Mouse (Mus musculus) brown adipose tissue, adult 24 weeks (tissue): ENCODE results near the gene Brd2. TPM values are rescaled to one million over a fixed set of nuclear protein-coding genes. Genes with fewer than 3 reads are reported as not detected.
"Not testable (repeated sequence)": the region's sequence is repeated elsewhere in the genome, so short reads cannot be mapped to it uniquely, and the experiment has no call there.

Experiments used
- H3K27ac ChIP-seq: fragments of 200-500 bp; replicated peaks from 2 replicates; pipeline ENCODE4 v1.5.1; 2012; ENCODE audit warnings: low read depth, mild to moderate bottlenecking, low read length
- H3K4me1 ChIP-seq: fragments of 200-500 bp; 2 replicates; pipeline ENCODE4 v1.6.1; 2012; ENCODE audit warnings: low read length, mixed read lengths; ENCODE audit not compliant: control insufficient read depth, insufficient read depth, insufficient read length
- H3K4me3 ChIP-seq: fragments of 200-500 bp; 2 replicates; pipeline ENCODE4 v1.5.1; 2012; ENCODE audit warnings: low read depth, mild to moderate bottlenecking, low read length, moderate library complexity; ENCODE audit not compliant: insufficient read depth
- polyA plus RNA-seq: library from polyadenylated mRNA; stranded (reverse); fragments of >200 nt; gene quantifications from 2 replicates; pipeline ENCODE4 v1.2.4, GENCODE M21; 2012; ENCODE audit not compliant: missing spikeins, insufficient read depth, insufficient read length

Brd2 gene
- polyA plus RNA-seq: 82.7 and 86.3 TPM in 2 replicates

DNA sequence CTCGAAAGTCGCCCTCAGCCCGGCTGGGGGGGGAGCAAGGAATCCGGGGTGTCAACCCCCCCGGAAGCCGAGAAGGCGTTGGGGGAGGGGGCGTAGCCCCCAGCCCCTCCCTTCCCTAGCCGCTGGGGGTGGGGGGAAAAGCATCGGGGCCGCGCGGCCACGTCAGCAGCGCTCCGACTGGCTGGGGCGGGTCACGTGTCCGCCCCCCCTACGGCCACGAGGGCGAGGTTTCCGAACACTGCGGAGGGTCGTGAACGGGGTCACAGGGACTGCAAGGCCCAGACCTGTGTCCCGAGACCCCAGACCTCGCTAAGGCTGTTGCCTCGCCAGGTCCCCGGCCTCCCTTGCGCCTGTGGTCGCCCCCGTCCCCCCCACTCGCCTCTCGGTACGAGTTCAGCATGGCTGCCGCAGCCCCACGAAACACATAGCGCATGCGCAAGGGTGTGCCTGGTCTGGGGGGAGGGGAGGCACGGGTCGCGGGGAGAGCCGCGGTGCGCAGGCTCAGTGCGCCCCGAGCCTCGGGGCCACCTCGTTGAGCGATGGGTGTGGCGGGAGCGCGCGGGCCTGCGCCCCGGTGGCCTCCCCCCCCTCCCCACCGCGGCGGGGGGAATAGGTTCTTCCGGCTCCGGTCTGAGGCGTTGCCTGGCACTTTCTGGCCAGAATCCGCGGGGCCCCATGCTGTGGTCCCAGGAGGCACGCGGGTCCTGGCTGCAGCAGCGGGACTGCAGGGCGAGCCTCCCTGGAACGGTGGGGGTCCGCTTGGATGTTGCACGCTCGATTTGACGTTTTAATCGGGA is at the start of gene Brd2:
Gene Brd2 (minus strand): TSS at position 447 of the 797 bp plus-strand sequence.
- H3K4me1 ChIP-seq: peaks cover 14% of the 10 kb centered on the region
- peak within 1 kb of the TSS; percentile 99 for H3K27ac ChIP-seq
- peak within 1 kb of the TSS; percentile 76 for H3K4me3 ChIP-seq

- Histone ChIP-seq H3K27ac (peak overlapping the region; percentile 20; the same call in 1 of the 2 replicates), H3K4me3 (peak overlapping the region; percentile 39)
Observed at GRCm38 (mm10) chr17:34170877-34171498, 48.6 kb upstream of the Brd2 start.

DNA sequence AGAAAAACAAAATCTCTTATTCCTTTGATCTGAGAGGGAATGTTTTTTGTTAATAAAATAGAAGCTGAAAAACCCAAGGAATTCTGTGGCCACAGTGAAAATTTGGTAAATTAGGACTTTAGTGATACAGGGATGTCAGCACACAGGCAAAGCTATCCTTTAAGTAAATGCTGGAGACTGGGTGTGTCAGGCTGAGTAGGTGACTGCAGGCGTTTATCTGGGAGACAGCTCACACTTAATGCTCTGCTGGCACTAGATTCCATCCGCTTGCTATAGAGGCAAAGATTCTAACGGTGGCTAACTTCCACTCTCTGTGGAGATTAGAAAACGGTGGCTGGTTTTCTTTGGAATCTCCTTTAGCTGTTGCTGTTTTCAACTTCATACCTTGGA is 48.0 kb upstream of the Brd2 start:
- Histone ChIP-seq H3K4me3 (no peak overlapping the region), H3K4me1 (no peaks in the 10 kb centered on the region), H3K27ac (no peak overlapping the region)

More at GRCm38 (mm10) chr17:34170877-34171498, 48.6 kb upstream of the Brd2 start:
- H3K4me1 ChIP-seq: no peaks in the 10 kb centered on the region

- Histone ChIP-seq H3K4me3 (no peak overlapping the region), H3K27ac (no peak overlapping the region), H3K4me1 (no peaks in the 10 kb centered on the region)
Observed at GRCm38 (mm10) chr17:34169279-34169678, 46.8 kb upstream of the Brd2 start.

- no peak overlapping the region for H3K27ac ChIP-seq
- H3K4me3 ChIP-seq: no peak overlapping the region
- H3K4me1 ChIP-seq: no peaks in the 10 kb centered on the region
Observed at GRCm38 (mm10) chr17:34165033-34165730, 42.7 kb upstream of the Brd2 start.

GRCm38 (mm10) chr17:34164202-34164895 is 41.9 kb upstream of the Brd2 start:
- no peak overlapping the region for H3K27ac ChIP-seq
- H3K4me3 ChIP-seq: no peak overlapping the region
- H3K4me1 ChIP-seq: no peaks in the 10 kb centered on the region

- no peaks in the 10 kb centered on the region for H3K4me1 ChIP-seq
- no peak overlapping the region for H3K4me3 ChIP-seq
- no peak overlapping the region for H3K27ac ChIP-seq
Observed at GRCm38 (mm10) chr17:34155534-34155933, 33.1 kb upstream of the Brd2 start.

DNA sequence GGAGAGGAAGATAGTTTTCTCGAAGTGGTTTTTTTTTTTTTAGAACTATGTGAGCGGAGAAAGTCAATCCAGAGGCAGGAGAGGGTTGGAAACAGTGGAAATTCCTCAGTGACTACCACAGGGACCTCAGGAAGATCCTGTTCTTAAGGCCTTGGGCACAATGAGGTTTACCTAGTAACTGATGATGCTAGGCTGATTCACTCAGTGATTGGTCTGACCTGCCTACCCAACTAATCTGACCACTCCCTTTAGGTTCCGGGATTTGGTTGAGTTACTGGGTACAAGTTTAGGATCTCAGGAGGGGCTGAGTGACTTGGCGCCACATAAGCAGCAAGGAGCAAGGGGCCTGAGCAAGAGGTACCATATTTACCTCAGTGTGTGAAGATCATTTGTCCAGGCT is 30.5 kb upstream of the Brd2 start, which contains the start of gene H2-DMb1:
Gene H2-DMb1 (plus strand): TSS at position 150 of the 400 bp plus-strand sequence.
- H3K4me1 ChIP-seq: no peaks in the 10 kb centered on the region
- peak within 1 kb of the TSS; percentile 43 for H3K4me3 ChIP-seq
- peak within 1 kb of the TSS; percentile 29; the same call in 1 of the 2 replicates for H3K27ac ChIP-seq

DNA sequence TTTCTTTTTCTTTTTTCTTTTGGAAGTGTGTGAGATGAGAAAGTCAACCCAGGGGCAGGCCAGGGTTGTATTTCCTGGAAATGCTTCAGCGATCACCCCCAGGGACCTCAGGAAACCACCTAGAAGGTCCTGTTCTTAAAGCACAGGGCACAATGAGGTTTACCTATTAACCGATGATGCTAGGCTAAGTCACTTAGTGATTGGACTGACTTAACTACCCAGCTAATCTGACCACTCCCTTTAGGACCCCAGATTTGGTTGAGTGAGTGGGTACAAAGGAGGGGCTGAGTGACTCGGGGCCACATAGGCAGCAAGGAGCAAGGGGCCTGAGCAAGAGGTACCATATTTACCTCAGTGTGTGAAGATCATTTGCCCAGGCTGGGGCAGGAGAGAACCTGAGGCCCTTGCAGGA is 22.5 kb upstream of the Brd2 start:
- H3K27ac ChIP-seq: no peak overlapping the region
- no peaks in the 10 kb centered on the region for H3K4me1 ChIP-seq
- H3K4me3 ChIP-seq: no peak overlapping the region

- H3K4me3 ChIP-seq, H3K27ac ChIP-seq, H3K4me1 ChIP-seq: not testable (repeated sequence)
Observed at GRCm38 (mm10) chr17:34144221-34144620, 21.8 kb upstream of the Brd2 start.

GRCm38 (mm10) chr17:34143461-34143860 is 21.0 kb upstream of the Brd2 start:
- no peak overlapping the region for H3K27ac ChIP-seq
- H3K4me3 ChIP-seq: peak overlapping the region; percentile 11; the same call in 1 of the 2 replicates
- H3K4me1 ChIP-seq: no peaks in the 10 kb centered on the region

- peak within 1 kb of the TSS; percentile 66 for H3K27ac ChIP-seq
- peak within 1 kb of the TSS; percentile 11; the same call in 1 of the 2 replicates for H3K4me3 ChIP-seq
- no peaks in the 10 kb centered on the region for H3K4me1 ChIP-seq
Observed at GRCm38 (mm10) chr17:34143033-34143432, 20.6 kb upstream of the Brd2 start, which contains the start of gene H2-DMb2. Gene H2-DMb2 (plus strand): TSS chr17:34143307.

DNA sequence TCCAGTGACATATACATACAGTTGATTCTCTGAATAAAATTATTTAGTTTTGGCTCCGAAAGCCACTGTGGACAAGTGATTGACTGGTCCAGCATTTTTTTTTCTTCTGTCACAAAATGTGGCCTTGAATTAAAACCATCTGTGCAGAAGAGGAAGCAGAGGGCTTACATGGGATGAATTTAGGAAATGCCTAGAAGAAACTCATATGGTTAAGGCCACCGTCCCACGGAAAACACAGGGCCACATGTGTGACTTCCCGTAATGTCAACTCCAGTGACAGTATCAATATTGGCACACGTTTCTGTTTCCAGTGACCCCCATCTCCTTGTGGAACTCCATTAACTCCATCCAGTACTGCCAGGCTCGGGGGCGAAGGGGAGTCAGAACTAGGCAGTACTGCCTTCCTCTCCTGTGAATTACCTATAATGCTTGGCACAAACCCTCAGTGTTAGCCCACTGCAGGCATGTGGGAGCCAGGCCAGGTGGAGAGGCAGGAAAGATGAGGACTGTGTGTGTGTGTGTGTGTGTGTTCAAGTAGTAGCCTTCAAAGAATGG is 20.1 kb upstream of the Brd2 start:
- H3K4me3 ChIP-seq: 0 out of 2 replicates have a peak overlapping the region, but pooled peaks have one; percentile 3
- H3K4me1 ChIP-seq: no peaks in the 10 kb centered on the region
- peak overlapping the region; percentile 66 for H3K27ac ChIP-seq

GRCm38 (mm10) chr17:34141448-34141847 is 19.0 kb upstream of the Brd2 start:
- no peak overlapping the region for H3K4me3 ChIP-seq
- no peak overlapping the region for H3K27ac ChIP-seq
- H3K4me1 ChIP-seq: no peaks in the 10 kb centered on the region
